Mouse (Mus musculus) brain, embryonic 14.5 days (tissue): Measurements from ENCODE around the gene Vpreb3.

ENCODE experiments used
- CTCF ChIP-seq: fragments of 200-500 bp; IDR thresholded peaks from 2 replicates; pipeline ENCODE4 v1.5.1; 2012; ENCODE audit warnings: inconsistent platforms, mild to moderate bottlenecking, moderate library complexity, borderline replicate concordance; ENCODE audit not compliant: insufficient read depth, insufficient read length; ENCODE audit errors: extremely low read depth
- POLR2A ChIP-seq: fragments of 200-500 bp; IDR thresholded peaks from 2 replicates; pipeline ENCODE4 v1.6.1; 2012; ENCODE audit warnings: mild to moderate bottlenecking, inconsistent platforms, borderline replicate concordance; ENCODE audit not compliant: poor library complexity, insufficient read depth, insufficient read length, severe bottlenecking; ENCODE audit errors: extremely low read depth

DNA sequence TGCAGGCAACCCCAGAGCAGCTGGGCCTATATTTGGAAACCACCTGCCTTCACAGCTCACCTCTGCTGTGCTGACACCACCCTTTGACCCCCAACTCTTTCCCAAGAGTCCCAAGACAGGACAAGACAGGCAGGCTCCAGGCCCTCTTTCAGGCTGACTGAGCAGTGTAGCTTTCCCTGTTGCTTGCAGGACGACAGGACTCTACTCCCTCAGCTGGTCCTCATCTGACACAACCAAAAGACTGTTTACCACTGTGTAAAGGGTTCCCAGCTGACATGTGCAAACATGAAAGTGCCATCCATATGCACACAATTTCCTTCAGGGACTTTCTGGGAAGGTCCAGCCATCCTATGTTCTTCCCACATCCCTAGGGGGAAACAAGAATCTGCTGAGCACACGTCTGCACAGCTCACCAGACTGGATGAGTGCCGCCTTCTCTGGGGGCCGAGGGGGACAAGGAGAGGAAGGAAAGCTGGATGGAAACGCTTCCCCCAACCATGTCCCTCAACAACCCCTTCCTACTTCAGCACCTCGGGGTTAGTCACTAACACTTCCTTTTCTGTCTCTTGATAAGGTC lies 29.8 kb upstream of the Vpreb3 start:
- TF ChIP-seq CTCF (no peak), POLR2A (no peak)
